Mouse (Mus musculus): ENCODE measurements at regions not wholly inside any gene's neighbourhood (a gene's known extent, or its start where the extent isn't known, plus 50 kb on each side); places are given as distances from the start of the nearest gene placed in this dataset.
A peak's percentile ranks its signal among the peaks of the same experiment; 100 is the strongest.

- Histone ChIP-seq H3K36me3 (ENCODE audit: insufficient read depth, low read length) (no peaks in the 10 kb centered on the region), H3K9me3 (ENCODE audit: low read length) (no peaks in the 10 kb centered on the region), H3K4me2 (ENCODE audit: low read depth, low read length) (no peak overlapping the region), H3K4me1 (ENCODE audit: insufficient read depth, low read length) (no peaks in the 10 kb centered on the region), H3K4me3 (ENCODE audit: low read length) (no peak overlapping the region), H3K27me3 (ENCODE audit: insufficient read depth, low read length) (no peaks in the 10 kb centered on the region), H3K27ac (no peak overlapping the region), H3K9ac (replicated peaks; ENCODE audit: low read length) (no peak overlapping the region)
- 60% methylated on average over 7 of the region's 7 CpGs for WGBS
- ATAC-seq (no peak), DNase-seq (ENCODE audit: low spot score) (no peak)
- TF ChIP-seq CTCF (IDR thresholded peaks at IDR 0.05; ENCODE audit: low read depth): no peak
Measured at GRCm38 (mm10) chr15:86590033-86590432, 375.8 kb downstream of the Tbc1d22a start.

GRCm38 (mm10) chr15:86590896-86591295 lies 376.6 kb downstream of the Tbc1d22a start:
- Histone ChIP-seq H3K27me3 (ENCODE audit: insufficient read depth, low read length) (no peaks in the 10 kb centered on the region), H3K9me3 (ENCODE audit: low read length) (no peaks in the 10 kb centered on the region), H3K9ac (replicated peaks; ENCODE audit: low read length) (no peak overlapping the region), H3K36me3 (ENCODE audit: insufficient read depth, low read length) (no peaks in the 10 kb centered on the region), H3K4me2 (ENCODE audit: low read depth, low read length) (no peak overlapping the region), H3K4me1 (ENCODE audit: insufficient read depth, low read length) (no peaks in the 10 kb centered on the region), H3K4me3 (ENCODE audit: low read length) (no peak overlapping the region), H3K27ac (no peak overlapping the region)
- peak; percentile 66 for TF ChIP-seq CTCF (IDR thresholded peaks at IDR 0.05; ENCODE audit: low read depth)
- 77% methylated on average over 5 of the region's 5 CpGs for WGBS
- DNase-seq (ENCODE audit: low spot score) (peak; percentile 34), ATAC-seq (no peak)

DNA sequence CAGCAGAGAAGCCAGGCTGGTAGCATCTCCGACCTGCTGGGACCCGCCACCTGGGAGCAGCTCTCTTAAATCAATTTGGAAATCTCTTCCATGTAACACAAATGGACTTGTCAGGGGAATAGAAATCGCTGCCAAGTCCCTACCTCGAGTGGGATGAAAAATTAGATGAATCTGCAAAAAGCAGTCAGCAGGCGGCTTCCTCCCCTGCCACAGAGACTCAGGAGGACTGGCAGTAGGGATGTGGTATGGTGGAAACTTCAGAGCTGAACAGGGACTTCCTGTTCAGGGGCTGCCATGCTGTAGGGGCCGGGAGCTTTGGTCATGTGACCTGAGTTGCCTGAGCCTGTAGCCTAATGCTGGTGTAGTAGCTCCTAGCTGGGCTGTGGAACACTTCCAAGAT lies 379.1 kb downstream of the Tbc1d22a start:
- no peak; the same call in 1 of the 2 replicates for TF ChIP-seq CTCF (IDR thresholded peaks at IDR 0.05; ENCODE audit: low read depth)
- 0 out of 2 replicates have a peak, but pooled peaks have one; percentile 29 for ATAC-seq
- H3K4me1 ChIP-seq (ENCODE audit: insufficient read depth, low read length): no peaks in the 10 kb centered on the region
- no peak overlapping the region for H3K4me2 ChIP-seq (ENCODE audit: low read depth, low read length)
- H3K27ac ChIP-seq: no peak overlapping the region
- H3K27me3 ChIP-seq (ENCODE audit: insufficient read depth, low read length): no peaks in the 10 kb centered on the region
- H3K9me3 ChIP-seq (ENCODE audit: low read length): no peaks in the 10 kb centered on the region
- no peak overlapping the region for H3K9ac ChIP-seq (replicated peaks; ENCODE audit: low read length)
- H3K36me3 ChIP-seq (ENCODE audit: insufficient read depth, low read length): no peaks in the 10 kb centered on the region
- DNase-seq (ENCODE audit: low spot score): peak; percentile 46
- WGBS: 33% methylated on average over 6 of the region's 6 CpGs
- no peak overlapping the region for H3K4me3 ChIP-seq (ENCODE audit: low read length)

- no peaks in the 10 kb centered on the region for H3K27me3 ChIP-seq (ENCODE audit: insufficient read depth, low read length)
- H3K36me3 ChIP-seq (ENCODE audit: insufficient read depth, low read length): no peaks in the 10 kb centered on the region
- ATAC-seq (no peak), DNase-seq (ENCODE audit: low spot score) (no peak)
- H3K9ac ChIP-seq (replicated peaks; ENCODE audit: low read length): no peak overlapping the region
- no peak for TF ChIP-seq CTCF (IDR thresholded peaks at IDR 0.05; ENCODE audit: low read depth)
- peaks cover 3% of the 10 kb centered on the region; the same call in 1 of the 2 replicates for H3K4me1 ChIP-seq (ENCODE audit: insufficient read depth, low read length)
- H3K27ac ChIP-seq: no peak overlapping the region
- H3K9me3 ChIP-seq (ENCODE audit: low read length): no peaks in the 10 kb centered on the region
- H3K4me3 ChIP-seq (ENCODE audit: low read length): no peak overlapping the region
- no peak overlapping the region for H3K4me2 ChIP-seq (ENCODE audit: low read depth, low read length)
Measured at GRCm38 (mm10) chr15:86606411-86606810, 392.2 kb downstream of the Tbc1d22a start.

DNA sequence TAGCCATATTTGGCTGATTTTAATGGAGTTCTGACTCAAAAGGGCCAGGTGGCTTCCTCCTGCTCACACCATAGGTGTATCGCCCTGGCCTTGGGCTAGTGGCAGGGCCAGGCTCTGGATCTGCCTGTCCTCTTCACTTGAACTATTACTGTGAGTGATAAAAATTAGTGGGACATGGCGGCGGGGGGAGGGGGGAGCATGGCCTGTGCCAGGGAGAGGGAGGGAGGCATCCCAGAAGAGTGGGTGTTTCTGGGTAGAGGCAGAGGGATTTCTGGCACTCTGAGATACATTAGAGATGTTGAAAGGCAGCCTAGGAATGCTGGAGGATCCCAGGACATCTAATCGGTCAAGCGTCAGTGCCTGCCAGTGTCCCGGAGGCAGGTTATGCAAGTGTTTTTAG lies 395.4 kb downstream of the Tbc1d22a start:
- H3K27me3 ChIP-seq (ENCODE audit: insufficient read depth, low read length): no peaks in the 10 kb centered on the region
- no peak overlapping the region for H3K27ac ChIP-seq
- no peaks in the 10 kb centered on the region for H3K36me3 ChIP-seq (ENCODE audit: insufficient read depth, low read length)
- H3K4me1 ChIP-seq (ENCODE audit: insufficient read depth, low read length): peaks cover 3% of the 10 kb centered on the region; the same call in 1 of the 2 replicates
- no peaks in the 10 kb centered on the region for H3K9me3 ChIP-seq (ENCODE audit: low read length)
- no peak overlapping the region for H3K4me3 ChIP-seq (ENCODE audit: low read length)
- H3K4me2 ChIP-seq (ENCODE audit: low read depth, low read length): no peak overlapping the region
- WGBS: 89% methylated on average over 6 of the region's 6 CpGs
- no peak for TF ChIP-seq CTCF (IDR thresholded peaks at IDR 0.05; ENCODE audit: low read depth)
- ATAC-seq (no peak), DNase-seq (ENCODE audit: low spot score) (no peak)
- no peak overlapping the region for H3K9ac ChIP-seq (replicated peaks; ENCODE audit: low read length)

GRCm38 (mm10) chr15:86631376-86631775 lies 417.1 kb downstream of the Tbc1d22a start:
- H3K4me2 ChIP-seq (ENCODE audit: low read depth, low read length): no peak overlapping the region
- H3K4me1 ChIP-seq (ENCODE audit: insufficient read depth, low read length): no peaks in the 10 kb centered on the region
- WGBS: 74% methylated on average over 5 of the region's 5 CpGs
- H3K4me3 ChIP-seq (ENCODE audit: low read length): no peak overlapping the region
- no peak for TF ChIP-seq CTCF (IDR thresholded peaks at IDR 0.05; ENCODE audit: low read depth)
- H3K27ac ChIP-seq: no peak overlapping the region
- DNase-seq (ENCODE audit: low spot score) (no peak), ATAC-seq (no peak)
- no peak overlapping the region for H3K9ac ChIP-seq (replicated peaks; ENCODE audit: low read length)
- no peaks in the 10 kb centered on the region for H3K9me3 ChIP-seq (ENCODE audit: low read length)
- H3K36me3 ChIP-seq (ENCODE audit: insufficient read depth, low read length): no peaks in the 10 kb centered on the region
- no peaks in the 10 kb centered on the region for H3K27me3 ChIP-seq (ENCODE audit: insufficient read depth, low read length)

DNA sequence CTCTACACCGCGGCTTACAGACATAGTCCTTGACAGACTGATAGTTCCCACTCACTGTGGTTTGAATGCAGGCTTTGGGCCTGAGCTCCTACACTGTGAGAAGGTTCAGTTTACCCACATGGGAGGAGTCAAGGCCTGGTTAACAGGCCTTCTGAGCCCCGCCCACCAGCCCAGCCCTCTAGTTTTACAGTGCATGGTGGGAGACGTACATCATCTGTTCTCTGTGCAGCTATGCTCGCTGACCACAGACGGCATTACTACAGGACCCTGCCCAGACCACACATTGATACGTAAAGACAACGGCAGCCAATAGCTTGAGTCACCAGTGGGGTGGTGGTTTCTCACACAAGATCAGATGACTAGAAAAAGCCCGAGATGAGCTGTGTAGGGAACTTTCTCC lies 431.0 kb downstream of the Tbc1d22a start:
- no peak for ATAC-seq

More for the DNA sequence above, 431.0 kb downstream of the Tbc1d22a start:
- H3K4me1 ChIP-seq (ENCODE audit: insufficient read depth, low read length): no peaks in the 10 kb centered on the region
- no peak overlapping the region for H3K4me3 ChIP-seq (ENCODE audit: low read length)
- no peaks in the 10 kb centered on the region for H3K36me3 ChIP-seq (ENCODE audit: insufficient read depth, low read length)
- H3K4me2 ChIP-seq (ENCODE audit: low read depth, low read length): no peak overlapping the region
- WGBS: 84% methylated on average over 9 of the region's 9 CpGs
- TF ChIP-seq CTCF (IDR thresholded peaks at IDR 0.05; ENCODE audit: low read depth): no peak
- H3K9me3 ChIP-seq (ENCODE audit: low read length): no peaks in the 10 kb centered on the region
- DNase-seq (ENCODE audit: low spot score): no peak
- H3K9ac ChIP-seq (replicated peaks; ENCODE audit: low read length): no peak overlapping the region
- no peaks in the 10 kb centered on the region for H3K27me3 ChIP-seq (ENCODE audit: insufficient read depth, low read length)
- no peak overlapping the region for H3K27ac ChIP-seq
